Mouse (Mus musculus) liver, adult 2 months (tissue): Measurements from ENCODE around the gene Tmbim6. TPM values are rescaled to one million over a fixed set of nuclear protein-coding genes. Genes with fewer than 3 reads are reported as not detected.
"Not testable (repeated sequence)": the region's sequence is repeated elsewhere in the genome, so short reads cannot be mapped to it uniquely, and the experiment has no call there.

Source experiments
- DNase-seq: peaks from one replicate; pipeline ENCODE4 v3.0.0-alpha.2; 2011; ENCODE audit warnings: low read depth, low spot score; ENCODE audit errors: extremely low read depth
- H3K27ac ChIP-seq: fragments of 200-500 bp; replicated peaks from 2 replicates; pipeline ENCODE4 v1.5.1; 2012; ENCODE audit warnings: low read depth, mild to moderate bottlenecking, control low read depth, inconsistent platforms, low read length; ENCODE audit not compliant: insufficient read depth
- H3K27me3 ChIP-seq: fragments of 200-500 bp; 2 replicates; pipeline ENCODE4 v1.6.1; 2012; ENCODE audit warnings: mild to moderate bottlenecking, moderate library complexity, low read length, inconsistent platforms; ENCODE audit not compliant: control insufficient read depth, insufficient read depth
- H3K36me3 ChIP-seq: fragments of 200-500 bp; 2 replicates; pipeline ENCODE4 v1.6.1; 2012; ENCODE audit warnings: low read length, inconsistent platforms; ENCODE audit not compliant: control insufficient read depth, insufficient read depth
- H3K4me1 ChIP-seq: fragments of 200-500 bp; 2 replicates; pipeline ENCODE4 v1.6.1; 2011; ENCODE audit warnings: low read length; ENCODE audit not compliant: control insufficient read depth, insufficient read depth
- H3K4me3 ChIP-seq: fragments of 200-500 bp; 2 replicates; pipeline ENCODE4 v1.5.1; 2011; ENCODE audit warnings: low read depth, mild to moderate bottlenecking, control low read depth, low read length, moderate library complexity; ENCODE audit not compliant: insufficient read depth
- H3K79me2 ChIP-seq: fragments of 200-500 bp; 2 replicates; pipeline ENCODE4 v1.6.1; 2012; ENCODE audit warnings: inconsistent platforms, mild to moderate bottlenecking, low read length, moderate library complexity; ENCODE audit not compliant: control insufficient read depth, insufficient read depth
- H3K9ac ChIP-seq: fragments of 200-500 bp; 2 replicates; pipeline ENCODE4 v1.6.1; 2012; ENCODE audit warnings: low read depth, mild to moderate bottlenecking, control low read depth, inconsistent platforms, low read length
- CTCF ChIP-seq: fragments of 200-500 bp; IDR thresholded peaks from 2 replicates; pipeline ENCODE4 v1.5.1; 2011; ENCODE audit warnings: low read depth, low read length, control low read depth
- POLR2A ChIP-seq: fragments of 200-500 bp; IDR thresholded peaks from 2 replicates; pipeline ENCODE4 v1.6.1; 2011; ENCODE audit warnings: low read length, control low read depth; ENCODE audit not compliant: insufficient read depth; ENCODE audit errors: extremely low read depth
- WGBS: fragments of 180-500 bp; shearing (Covaris S2); methylation state at CpG from one replicate; pipeline ENCODE4 v1.1.7; 2018; 5-methylcytosine and 5-hydroxymethylcytosine counted together
- polyA plus RNA-seq: library from polyadenylated mRNA; depleted of rRNA; stranded (reverse); fragments of >200 nt; gene quantifications from 2 replicates; pipeline ENCODE4 v1.2.3, GENCODE M21; 2012
- total RNA-seq: library from RNA; depleted of rRNA; stranded (reverse); fragments of >200 nt; gene quantifications from 2 replicates; pipeline ENCODE4 v1.2.3, GENCODE M21; 2014

Gene Tmbim6
- total and polyA plus RNA-seq, 2 experiments, result 699 to 2,362 TPM

- no peak overlapping the region for H3K4me3 ChIP-seq
- no peak overlapping the region for H3K27ac ChIP-seq
- no peaks in the 10 kb centered on the region for H3K4me1 ChIP-seq
- DNase-seq, result no peak
- no peaks in the 10 kb centered on the region for H3K36me3 ChIP-seq
- H3K9ac ChIP-seq, result no peak overlapping the region
- no peaks in the 10 kb centered on the region for H3K79me2 ChIP-seq
- H3K27me3 ChIP-seq, result no peaks in the 10 kb centered on the region
- TF ChIP-seq CTCF, result no peak
- TF ChIP-seq POLR2A, result no peak
- WGBS, result 73% methylated on average over 8 of the region's 8 CpGs
These were observed 48.3 kb downstream of the Tmbim6 start for GRCm38 (mm10) chr15:99440816-99441457.

DNA sequence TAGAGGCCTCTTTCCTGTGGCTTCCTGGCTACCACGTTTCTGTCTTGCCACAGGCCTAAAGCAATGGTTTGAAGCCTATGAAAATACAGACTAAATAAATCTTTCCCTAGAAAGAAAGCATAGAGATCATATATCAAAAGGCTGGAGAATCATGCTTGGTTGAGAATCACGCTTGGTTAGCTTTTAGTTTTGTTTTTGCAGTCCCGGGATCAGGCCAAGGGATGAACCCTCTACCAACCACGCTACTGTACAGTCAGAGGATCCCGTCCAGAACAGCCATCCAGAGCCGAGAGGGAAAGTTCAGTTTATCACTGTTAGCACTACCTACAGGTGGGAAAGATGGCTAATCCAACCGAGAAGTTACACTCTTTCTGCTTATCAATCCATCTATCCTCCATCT lies 49.7 kb downstream of the Tmbim6 start:
- no peak for DNase-seq
- WGBS, result 84% methylated on average over 7 of the region's 7 CpGs
- no peak overlapping the region for H3K4me3 ChIP-seq
- no peaks in the 10 kb centered on the region for H3K36me3 ChIP-seq
- H3K4me1 ChIP-seq, result no peaks in the 10 kb centered on the region
- no peak for TF ChIP-seq POLR2A
- no peak for TF ChIP-seq CTCF
- H3K27me3 ChIP-seq, result no peaks in the 10 kb centered on the region
- no peaks in the 10 kb centered on the region for H3K79me2 ChIP-seq
- no peak overlapping the region for H3K9ac ChIP-seq
- H3K27ac ChIP-seq, result no peak overlapping the region

- Histone ChIP-seq H3K27ac (no peak overlapping the region), H3K27me3 (no peaks in the 10 kb centered on the region), H3K4me3 (no peak overlapping the region), H3K4me1 (no peaks in the 10 kb centered on the region), H3K9ac (no peak overlapping the region), H3K36me3 (no peaks in the 10 kb centered on the region), H3K79me2 (no peaks in the 10 kb centered on the region)
- TF ChIP-seq POLR2A (no peak), CTCF (no peak)
- no peak for DNase-seq
- 64% methylated on average over 6 of the region's 6 CpGs for WGBS
These were observed 52.9 kb downstream of the Tmbim6 start for GRCm38 (mm10) chr15:99445567-99445966.

DNA sequence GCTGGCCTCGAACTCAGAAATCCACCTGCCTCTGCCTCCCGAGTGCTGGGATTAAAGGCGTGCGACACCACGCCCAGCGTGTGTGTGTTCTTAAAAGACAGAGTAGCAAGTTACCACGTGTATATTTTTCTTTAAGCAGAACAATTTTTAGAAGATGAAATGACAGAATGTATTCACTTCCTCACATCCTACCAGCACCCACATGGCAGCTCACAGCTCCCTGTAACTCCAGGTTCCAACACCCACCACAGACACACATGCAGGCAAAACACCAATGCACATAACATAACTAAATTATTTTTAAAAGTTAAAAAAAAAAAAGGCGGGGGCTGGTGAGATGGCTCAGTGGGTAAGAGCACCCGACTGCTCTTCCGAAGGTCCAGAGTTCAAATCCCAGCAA lies 53.5 kb downstream of the Tmbim6 start:
- not testable (repeated sequence) for H3K27me3 ChIP-seq, H3K36me3 ChIP-seq, H3K4me1 ChIP-seq, H3K79me2 ChIP-seq, H3K4me3 ChIP-seq, H3K27ac ChIP-seq, DNase-seq, H3K9ac ChIP-seq
- WGBS, result 93% methylated on average over 10 of the region's 10 CpGs

DNA sequence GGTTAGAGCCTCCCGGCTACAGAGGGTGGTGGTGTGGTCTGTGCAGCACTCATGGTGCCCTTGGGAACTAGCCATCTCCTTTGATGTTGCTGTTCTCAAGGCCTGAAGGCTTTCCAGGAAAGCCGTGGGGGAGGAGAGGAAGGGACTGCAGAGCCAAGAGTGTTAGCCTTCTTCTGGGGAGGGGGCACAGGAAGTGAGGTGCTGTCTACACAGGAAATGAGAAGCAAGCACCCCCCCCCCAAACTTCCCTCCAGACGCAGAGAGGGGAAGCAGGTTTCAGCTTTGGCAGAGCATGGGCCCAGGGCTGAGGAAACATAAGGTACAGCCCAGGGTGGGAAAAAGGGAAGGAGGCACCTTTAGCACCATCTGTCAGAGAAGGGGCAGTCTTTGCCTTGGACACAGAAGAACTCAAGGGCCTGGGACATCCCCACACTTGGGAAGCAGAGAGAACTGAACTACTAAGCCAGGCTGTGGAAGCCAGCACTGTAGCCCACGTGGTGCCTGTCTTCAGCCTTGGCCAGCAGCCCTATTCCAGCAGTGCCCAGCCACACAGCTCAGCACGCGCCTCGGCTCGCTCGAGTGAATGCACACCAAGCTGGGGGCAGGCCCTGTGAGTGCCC lies 56.6 kb downstream of the Tmbim6 start:
- no peak overlapping the region for H3K9ac ChIP-seq
- no peaks in the 10 kb centered on the region for H3K79me2 ChIP-seq
- H3K36me3 ChIP-seq, result no peaks in the 10 kb centered on the region
- H3K27ac ChIP-seq, result no peak overlapping the region
- H3K4me3 ChIP-seq, result no peak overlapping the region
- WGBS, result 64% methylated on average over 9 of the region's 9 CpGs
- no peak for DNase-seq
- TF ChIP-seq CTCF, result no peak
- TF ChIP-seq POLR2A, result no peak
- H3K27me3 ChIP-seq, result no peaks in the 10 kb centered on the region
- no peaks in the 10 kb centered on the region for H3K4me1 ChIP-seq

DNA sequence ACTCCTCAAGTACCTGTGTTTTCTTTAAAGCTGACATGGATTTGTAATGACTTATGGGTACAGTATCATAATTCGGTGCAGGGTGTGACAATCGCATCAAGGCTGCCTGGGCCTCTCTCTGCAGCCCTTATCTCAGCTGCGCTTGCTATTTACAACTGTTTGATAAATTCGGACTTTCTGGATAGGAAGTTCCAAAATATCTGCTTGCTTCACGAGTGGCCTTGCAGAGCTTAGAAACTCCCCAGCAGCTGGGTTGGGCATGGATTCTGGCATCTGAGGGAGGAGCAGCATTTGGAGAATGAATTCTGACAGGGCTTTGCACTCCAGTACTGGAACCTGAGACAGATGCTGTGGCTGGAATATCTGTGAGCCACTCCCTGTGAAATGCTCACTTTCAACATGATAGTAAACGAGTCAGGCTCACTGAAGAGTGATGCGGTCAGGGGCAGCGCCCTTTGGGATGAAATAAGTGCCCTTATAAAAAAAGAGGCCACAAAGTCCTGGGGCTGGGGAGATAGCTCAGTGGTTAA lies 57.1 kb downstream of the Tmbim6 start:
- no peaks in the 10 kb centered on the region for H3K79me2 ChIP-seq
- no peak overlapping the region for H3K9ac ChIP-seq
- H3K27me3 ChIP-seq, result no peaks in the 10 kb centered on the region
- H3K36me3 ChIP-seq, result no peaks in the 10 kb centered on the region
- no peak overlapping the region for H3K27ac ChIP-seq
- no peaks in the 10 kb centered on the region for H3K4me1 ChIP-seq
- no peak overlapping the region for H3K4me3 ChIP-seq
- DNase-seq, result no peak
- no peak for TF ChIP-seq POLR2A
- WGBS, result 66% methylated on average over 8 of the region's 8 CpGs
